Mouse (Mus musculus) CH12.LX (cell line): ENCODE data around the gene Tomm22. TPM values are rescaled to one million over a fixed set of nuclear protein-coding genes. Genes with fewer than 3 reads are reported as not detected.

Experiments
- DNase-seq: peaks from one replicate; pipeline ENCODE4 v3.0.0-alpha.2; 2013; ENCODE audit errors: extremely low read depth
- H3K27ac ChIP-seq: 2 replicates; pipeline ENCODE4 v1.5.1; 2012; ENCODE audit warnings: low read depth, mild to moderate bottlenecking, control low read depth, moderate library complexity; ENCODE audit not compliant: insufficient read depth
- H3K27me3 ChIP-seq: replicated peaks from 2 replicates; pipeline ENCODE3; 2012; ENCODE audit warnings: inconsistent platforms
- H3K36me3 ChIP-seq, 2 experiments: replicated peaks in 1 of 2; 2 replicates each; pipeline versions ENCODE3 to v1.6.1; 2012; ENCODE audit warnings: inconsistent platforms in 1 of 2, low read length in 1 of 2, mild to moderate bottlenecking in 1 of 2, mixed read lengths in 1 of 2, moderate library complexity in 1 of 2; ENCODE audit not compliant: control insufficient read depth in 1 of 2, insufficient read depth in 1 of 2
- H3K4me1 ChIP-seq, 2 experiments: 2 replicates each; pipeline ENCODE4 v1.6.1; 2012; ENCODE audit warnings: inconsistent platforms in 1 of 2, moderate library complexity in 1 of 2; ENCODE audit not compliant: insufficient read depth in 2 of 2, control insufficient read depth in 1 of 2
- H3K4me2 ChIP-seq: 2 replicates; pipeline ENCODE4 v1.6.1; 2012; ENCODE audit warnings: low read depth, mild to moderate bottlenecking, control low read depth; ENCODE audit not compliant: poor library complexity, insufficient read depth, severe bottlenecking
- H3K4me3 ChIP-seq, 3 experiments: fragments of 150-350 bp in 1 of 3; sonication (generic) in 1 of 3; replicated peaks in 1 of 3; 2 replicates each; pipeline versions ENCODE3 to v1.5.1; 2011 to 2012; ENCODE audit warnings: low read depth in 2 of 3, low read length in 2 of 3, mild to moderate bottlenecking in 2 of 3, moderate library complexity in 2 of 3, control low read depth in 1 of 3, improper control_type of control experiment in 1 of 3, inconsistent platforms in 1 of 3, mixed read lengths in 1 of 3; ENCODE audit not compliant: poor library complexity in 1 of 3
- H3K79me2 ChIP-seq: replicated peaks from 2 replicates; pipeline ENCODE4 v1.6.1; 2012; ENCODE audit warnings: mild to moderate bottlenecking, moderate library complexity; ENCODE audit not compliant: control insufficient read depth, poor library complexity, insufficient read depth, severe bottlenecking; ENCODE audit errors: extremely low read depth
- H3K9ac ChIP-seq: 2 replicates; pipeline ENCODE4 v1.6.1; 2012; ENCODE audit warnings: low read depth, mild to moderate bottlenecking, control low read depth, moderate library complexity; ENCODE audit not compliant: insufficient read depth
- H3K9me3 ChIP-seq: replicated peaks from 2 replicates; pipeline ENCODE3; 2012; ENCODE audit warnings: low read length, inconsistent platforms, mixed read lengths
- CHD1 ChIP-seq: IDR thresholded peaks from 2 replicates; pipeline ENCODE4 v1.6.1; 2012; ENCODE audit warnings: low read depth, low read length, improper control_type of control experiment, inconsistent platforms
- CTCF ChIP-seq, 2 experiments: IDR thresholded peaks in 1 of 2; conservative IDR thresholded peaks in 1 of 2; 2 replicates each; pipeline ENCODE4 v1.5.1; 2011 to 2012; ENCODE audit warnings: low read depth in 2 of 2, low read length in 2 of 2, improper control_type of control experiment in 1 of 2, inconsistent platforms in 1 of 2, mild to moderate bottlenecking in 1 of 2, moderate library complexity in 1 of 2
- ELF1 ChIP-seq: IDR thresholded peaks from 2 replicates; pipeline ENCODE4 v1.6.1; 2014; ENCODE audit warnings: low read depth, mild to moderate bottlenecking, inconsistent platforms, low read length, improper control_type of control experiment
- EP300 ChIP-seq: IDR thresholded peaks from 2 replicates; pipeline ENCODE4 v1.6.1; 2011; ENCODE audit warnings: low read length, improper control_type of control experiment
- IRF4 ChIP-seq: IDR thresholded peaks from 2 replicates; pipeline ENCODE4 v1.6.1; 2014; ENCODE audit warnings: low read depth, mild to moderate bottlenecking, inconsistent platforms, low read length, improper control_type of control experiment
- KAT2A ChIP-seq: IDR thresholded peaks from 2 replicates; pipeline ENCODE4 v1.6.1; 2012; ENCODE audit warnings: low read length, improper control_type of control experiment, inconsistent platforms; ENCODE audit not compliant: insufficient replicate concordance
- POLR2A ChIP-seq: IDR thresholded peaks from 2 replicates; pipeline ENCODE4 v1.6.1; 2011; ENCODE audit warnings: low read depth, mild to moderate bottlenecking, improper control_type of control experiment, low read length
- POLR2AphosphoS2 ChIP-seq: IDR thresholded peaks from 2 replicates; pipeline ENCODE4 v1.6.1; 2011; ENCODE audit warnings: low read depth, low read length, improper control_type of control experiment
- SMC3 ChIP-seq: IDR thresholded peaks from 2 replicates; pipeline ENCODE4 v1.6.1; 2011; ENCODE audit warnings: low read depth, low read length, improper control_type of control experiment
- TBP ChIP-seq: conservative IDR thresholded peaks from 2 replicates; pipeline ENCODE4 v1.6.1; 2011; ENCODE audit warnings: low read depth, low read length, improper control_type of control experiment
- dilution Hi-C: fragments of 300-500 bp; cut with MboI; formaldehyde crosslinking; loops from 2 replicates; pipeline ENCODE4 v1.14.3; 2020; ENCODE audit warnings: low sequenced_read_pairs; ENCODE audit not compliant: extremely low pct_unique_long_range_greater_than_20kb, extremely low pct_ligation_motif_present
- in situ Hi-C: fragments of 300-500 bp; cut with MboI; formaldehyde crosslinking; loops from 3 replicates; pipeline ENCODE4 v1.14.3; 2019; ENCODE audit warnings: low sequenced_read_pairs, low pct_ligation_motif_present, low pct_unique_long_range_greater_than_20kb, mixed read lengths
- polyA plus RNA-seq: library from polyadenylated mRNA; unstranded; fragments of >175 nt; gene quantifications from 2 replicates; pipeline ENCODE4 v1.2.1, GENCODE M21; 2012; ENCODE audit warnings: low read depth; ENCODE audit not compliant: insufficient read length
- total RNA-seq, 2 experiments: library from RNA; depleted of rRNA; stranded (reverse); fragments of 300-350 nt in 1 of 2; fragments of >200 nt in 1 of 2; gene quantifications; 2 replicates each; pipeline ENCODE4 v1.2.3; 2012 to 2014

Gene Tomm22
- total and polyA plus RNA-seq, 3 experiments: 109 to 496 (median 234) TPM

GRCm38 (mm10) chr15:79661852-79662251, 8.8 kb upstream of the Tomm22 start:
- Histone ChIP-seq H3K4me2 (no peak overlapping the region), H3K4me3 (no peak overlapping the region), H3K79me2 (no peaks in the 10 kb centered on the region), H3K27me3 (no peaks in the 10 kb centered on the region), H3K4me1 (peaks cover 0 to 11% of the 10 kb centered on the region in 2 experiments; a peak in 2 of 4 replicates), H3K9me3 (peaks cover 7% of the 10 kb centered on the region), H3K9ac (no peak overlapping the region), H3K36me3 (peaks cover 15 to 39% of the 10 kb centered on the region in 2 experiments), H3K27ac (no peak overlapping the region)
- TF ChIP-seq CTCF (conservative IDR thresholded peaks at IDR 0.05 in 1 of 2, IDR thresholded peaks at IDR 0.05 in 1 of 2; ENCODE audit: low read depth in 2 of 2, low read length in 2 of 2): peak; percentile 56 to 59
- TF ChIP-seq ELF1: no peak
- dilution Hi-C loops: no loop called here
- in situ Hi-C loops: no loop called here
- DNase-seq: peak; percentile 48

GRCm38 (mm10) chr15:79664666-79665065, 6.0 kb upstream of the Tomm22 start:
- TF ChIP-seq POLR2AphosphoS2: no peak
- TF ChIP-seq TBP: no peak
- TF ChIP-seq SMC3: no peak
- no peak for TF ChIP-seq EP300
- no peak for TF ChIP-seq CHD1
- no peak for TF ChIP-seq POLR2A
- no peak for TF ChIP-seq IRF4
- H3K79me2 ChIP-seq: no peaks in the 10 kb centered on the region
- no peak for DNase-seq
- H3K4me3 ChIP-seq: no peak overlapping the region
- H3K27ac ChIP-seq: no peak overlapping the region
- H3K9ac ChIP-seq: no peak overlapping the region
- in situ Hi-C loops: no loop called here
- no peak overlapping the region for H3K4me2 ChIP-seq
- H3K36me3 ChIP-seq: peaks cover 22 to 54% of the 10 kb centered on the region in 2 experiments
- peaks cover 7% of the 10 kb centered on the region for H3K9me3 ChIP-seq
- H3K27me3 ChIP-seq: no peaks in the 10 kb centered on the region
- dilution Hi-C loops: no loop called here
- peaks cover 0 to 5% of the 10 kb centered on the region in 2 experiments; a peak in 2 of 4 replicates for H3K4me1 ChIP-seq

GRCm38 (mm10) chr15:79669195-79669594, 1.5 kb upstream of the Tomm22 start:
- Histone ChIP-seq H3K36me3 (peaks cover 25 to 59% of the 10 kb centered on the region in 2 experiments), H3K4me1 (peaks cover 2 to 24% of the 10 kb centered on the region in 2 experiments), H3K27ac (no peak overlapping the region), H3K9me3 (no peaks in the 10 kb centered on the region), H3K27me3 (no peaks in the 10 kb centered on the region), H3K4me2 (no peak overlapping the region), H3K4me3 (no peak overlapping the region), H3K79me2 (peaks cover 21% of the 10 kb centered on the region), H3K9ac (no peak overlapping the region)
- in situ Hi-C loops: no loop called here
- DNase-seq: no peak
- dilution Hi-C loops: no loop called here
- TF ChIP-seq ELF1 (no peak), KAT2A (no peak), CTCF (conservative IDR thresholded peaks at IDR 0.05 in 1 of 2, IDR thresholded peaks at IDR 0.05 in 1 of 2; ENCODE audit: low read depth in 2 of 2, low read length in 2 of 2) (0 out of 4 replicates have a peak, but pooled peaks of 1 of the 2 experiments have one; percentile 4)
